Mouse (Mus musculus) adrenal gland, adult 10 weeks (tissue): ENCODE data around the gene Spata31d1d. TPM values are rescaled to one million over a fixed set of nuclear protein-coding genes. Genes with fewer than 3 reads are reported as not detected.

Source experiments
- polyA plus RNA-seq: library from polyadenylated mRNA; stranded (reverse); fragments of 350-450 nt; fragmentation: Illumina TruSeq; extraction: RNeasy Lipid Tissue Mini Kit (QIAGEN cat#74804); gene quantifications from one replicate; pipeline ENCODE4 v1.2.3, GENCODE M21; 2014; ENCODE audit warnings: low read depth, low replicate concordance

Spata31d1d gene
- polyA plus RNA-seq, result not detected

GRCm38 (mm10) chr13:59731652-59732051 lies at the start of gene Spata31d1d:
Spata31d1d (minus strand) TSS chr13:59731752.

GRCm38 (mm10) chr13:59769296-59770163 lies 38.0 kb upstream of the Spata31d1d start, which contains the start of gene Isca1:
Isca1 (minus strand) TSS chr13:59769810.

GRCm38 (mm10) chr13:59746711-59747110 lies 15.2 kb upstream of the Spata31d1d start, which contains the start of gene 1700014D04Rik:
1700014D04Rik (minus strand) TSS chr13:59746752.

GRCm38 (mm10) chr13:59711984-59712383 lies 19.6 kb downstream of the Spata31d1d start, which contains the start of gene Spata31d1b:
Spata31d1b (plus strand) TSS chr13:59712284.

GRCm38 (mm10) chr13:59710230-59710629 lies 21.3 kb downstream of the Spata31d1d start, which contains the start of gene Spata31d1a:
Spata31d1a (minus strand) TSS chr13:59710330.

GRCm38 (mm10) chr13:59694008-59694407 lies 37.5 kb downstream of the Spata31d1d start, which contains the start of gene 4921517D22Rik:
4921517D22Rik (minus strand) TSS chr13:59694108.

Other genes with a start within 250 kb of the Spata31d1d start
- gene Agtpbp1, start 146.5 kb downstream of the Spata31d1d start, polyA plus RNA-seq, result 53.8 TPM
- 151 TPM for gene Naa35, start 146.5 kb downstream of the Spata31d1d start, polyA plus RNA-seq
- 7.7 TPM for gene Golm1, start 55.9 kb downstream of the Spata31d1d start, polyA plus RNA-seq
- gene 4921517D22Rik, start 37.6 kb downstream of the Spata31d1d start, polyA plus RNA-seq, result not detected
- gene Spata31d1a, start 21.4 kb downstream of the Spata31d1d start, polyA plus RNA-seq, result not detected
- gene Spata31d1b, start 19.5 kb downstream of the Spata31d1d start, polyA plus RNA-seq, result not detected
- gene 1700014D04Rik, start 15.0 kb upstream of the Spata31d1d start, polyA plus RNA-seq, result not detected
- gene Isca1, start 38.1 kb upstream of the Spata31d1d start, polyA plus RNA-seq, result 121 TPM
- gene Gm49354, start 50.5 kb upstream of the Spata31d1d start, polyA plus RNA-seq, result not detected
- gene Tut7, start 91.4 kb upstream of the Spata31d1d start, polyA plus RNA-seq, result 181 TPM